Mouse (Mus musculus): ENCODE results near the gene Slc6a16.
A peak's percentile ranks its signal among the peaks of the same experiment; 100 is the strongest.

Gene Slc6a16

DNA sequence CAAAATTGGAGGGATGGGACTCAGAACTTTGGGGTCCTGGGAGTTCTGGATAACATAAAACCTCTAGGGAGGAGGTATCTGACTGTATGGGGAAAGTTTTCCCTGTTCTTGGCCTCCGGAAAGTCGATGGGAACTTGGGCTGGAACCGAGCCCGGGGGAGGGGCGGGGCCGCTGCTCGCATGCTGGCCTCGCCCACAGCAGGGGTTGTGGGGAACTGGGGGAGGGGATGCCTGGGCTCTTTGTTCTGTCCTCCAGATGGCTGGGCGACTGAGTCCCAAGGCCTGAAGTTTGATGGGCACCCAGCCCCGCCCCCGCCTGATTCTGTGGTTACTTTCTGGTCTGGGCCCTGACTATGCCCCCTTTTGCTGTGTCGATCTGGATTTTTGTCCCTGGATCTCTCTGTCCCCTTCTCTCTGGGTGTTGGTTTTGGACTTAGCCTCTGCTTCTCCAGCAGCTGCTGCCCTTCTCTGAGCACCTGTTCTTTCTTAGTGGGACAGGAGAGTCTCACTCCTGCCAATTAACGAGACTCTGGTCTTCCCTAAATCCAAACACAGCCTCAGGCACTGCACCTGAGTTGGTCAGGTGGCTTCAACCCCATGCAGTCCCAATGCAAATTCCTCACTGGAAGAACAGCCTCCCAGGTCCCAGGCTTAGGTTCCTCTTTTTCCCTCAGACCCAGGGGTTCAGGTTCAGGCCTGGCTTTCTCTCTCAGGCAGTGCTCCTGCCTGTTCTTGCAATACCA lies 24.3 kb upstream of the Slc6a16 start:
- DNase-seq (ENCODE audit: low spot score in 2 of 2), result no peak

GRCm38 (mm10) chr7:45221680-45222079 lies 19.2 kb upstream of the Slc6a16 start:
- no peak for DNase-seq (ENCODE audit: low spot score in 2 of 2)

- no peak for DNase-seq (ENCODE audit: low spot score in 2 of 2)
Observed at GRCm38 (mm10) chr7:45224826-45225225, 16.1 kb upstream of the Slc6a16 start.

GRCm38 (mm10) chr7:45226421-45226820 lies 14.5 kb upstream of the Slc6a16 start:
- DNase-seq (ENCODE audit: low spot score in 2 of 2), result no peak

DNA sequence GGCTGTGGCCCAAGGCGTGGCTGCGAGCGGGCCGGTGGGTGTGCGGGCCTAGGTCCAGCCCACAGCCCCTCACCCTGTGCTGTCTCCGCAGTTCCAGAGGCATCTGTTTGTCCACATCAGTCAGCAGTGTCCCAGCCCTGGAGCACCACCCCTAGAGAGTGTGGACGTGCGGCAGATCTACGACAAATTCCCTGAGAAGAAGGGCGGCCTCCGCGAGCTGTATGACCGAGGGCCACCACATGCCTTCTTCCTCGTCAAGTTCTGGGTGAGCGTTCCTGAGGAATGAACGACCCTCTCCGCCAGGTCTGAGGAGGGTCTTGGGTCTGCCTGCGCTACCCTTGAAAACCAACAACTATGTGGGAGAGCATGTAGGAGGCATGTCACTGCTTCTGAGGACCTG lies 12.3 kb upstream of the Slc6a16 start:
- no peak for DNase-seq (ENCODE audit: low spot score in 2 of 2)

GRCm38 (mm10) chr7:45229046-45229445 lies 11.8 kb upstream of the Slc6a16 start:
- DNase-seq (ENCODE audit: low spot score in 2 of 2), result no peak

- no peak for DNase-seq (ENCODE audit: low spot score in 2 of 2)
Observed at GRCm38 (mm10) chr7:45229459-45230203, 11.3 kb upstream of the Slc6a16 start.

GRCm38 (mm10) chr7:45231192-45231591 lies 9.7 kb upstream of the Slc6a16 start:
- DNase-seq (ENCODE audit: low spot score in 2 of 2), result no peak

DNA sequence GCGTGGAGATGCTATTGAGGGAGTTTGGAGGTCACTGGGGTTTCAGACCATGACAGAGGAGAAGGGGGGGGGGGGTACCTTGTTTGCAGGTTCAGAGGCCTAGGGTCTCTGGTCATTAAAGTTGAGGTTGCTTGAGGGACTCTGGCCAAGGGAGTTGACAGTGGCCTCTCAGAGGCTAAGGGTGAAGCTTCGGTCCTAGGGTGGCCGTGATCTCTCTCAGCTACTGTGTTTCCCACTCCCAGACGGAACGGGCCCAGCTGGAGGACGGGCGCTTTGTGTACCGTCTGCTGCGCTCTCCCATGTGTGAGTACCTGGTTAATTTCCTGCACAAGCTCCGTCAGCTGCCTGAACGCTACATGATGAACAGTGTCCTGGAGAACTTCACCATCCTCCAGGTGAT lies 8.9 kb upstream of the Slc6a16 start:
- no peak for DNase-seq (ENCODE audit: low spot score in 2 of 2)

DNA sequence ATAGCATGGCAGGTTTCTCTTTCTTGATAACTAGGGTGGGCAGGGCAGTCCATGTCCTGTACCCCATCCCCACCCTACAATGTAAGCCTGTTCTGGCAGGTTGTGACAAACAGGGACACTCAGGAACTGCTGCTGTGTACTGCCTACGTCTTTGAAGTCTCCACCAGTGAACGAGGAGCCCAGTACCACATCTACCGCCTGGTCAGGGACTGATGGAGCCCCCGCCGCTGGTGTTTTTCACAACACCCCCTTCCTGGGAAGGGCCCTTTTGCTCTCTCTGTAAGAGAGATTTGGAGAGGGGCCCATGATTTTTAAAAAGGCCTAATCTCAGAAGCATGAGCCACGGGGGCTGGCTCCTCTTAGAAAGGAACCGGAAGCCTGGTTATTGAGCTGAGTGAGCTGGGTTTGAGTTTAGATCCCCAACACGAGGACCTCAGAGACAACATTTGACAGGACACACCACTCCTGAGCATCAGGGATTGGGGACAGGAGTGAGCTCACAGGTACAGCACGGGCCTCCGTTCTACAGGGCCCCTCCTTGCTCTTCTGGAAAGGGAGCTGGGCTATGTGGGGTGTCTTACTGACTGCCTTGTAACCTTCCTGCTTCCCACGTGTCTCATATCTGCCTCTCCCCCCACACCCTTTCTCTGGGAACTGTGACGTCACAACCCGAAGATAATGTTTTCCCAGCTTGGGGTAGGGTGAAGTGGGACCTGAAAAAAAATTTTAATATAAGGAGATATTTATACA lies 8.0 kb upstream of the Slc6a16 start:
- DNase-seq (ENCODE audit: low spot score in 2 of 2), result peak in 1 of 2 experiments; percentile 25

DNA sequence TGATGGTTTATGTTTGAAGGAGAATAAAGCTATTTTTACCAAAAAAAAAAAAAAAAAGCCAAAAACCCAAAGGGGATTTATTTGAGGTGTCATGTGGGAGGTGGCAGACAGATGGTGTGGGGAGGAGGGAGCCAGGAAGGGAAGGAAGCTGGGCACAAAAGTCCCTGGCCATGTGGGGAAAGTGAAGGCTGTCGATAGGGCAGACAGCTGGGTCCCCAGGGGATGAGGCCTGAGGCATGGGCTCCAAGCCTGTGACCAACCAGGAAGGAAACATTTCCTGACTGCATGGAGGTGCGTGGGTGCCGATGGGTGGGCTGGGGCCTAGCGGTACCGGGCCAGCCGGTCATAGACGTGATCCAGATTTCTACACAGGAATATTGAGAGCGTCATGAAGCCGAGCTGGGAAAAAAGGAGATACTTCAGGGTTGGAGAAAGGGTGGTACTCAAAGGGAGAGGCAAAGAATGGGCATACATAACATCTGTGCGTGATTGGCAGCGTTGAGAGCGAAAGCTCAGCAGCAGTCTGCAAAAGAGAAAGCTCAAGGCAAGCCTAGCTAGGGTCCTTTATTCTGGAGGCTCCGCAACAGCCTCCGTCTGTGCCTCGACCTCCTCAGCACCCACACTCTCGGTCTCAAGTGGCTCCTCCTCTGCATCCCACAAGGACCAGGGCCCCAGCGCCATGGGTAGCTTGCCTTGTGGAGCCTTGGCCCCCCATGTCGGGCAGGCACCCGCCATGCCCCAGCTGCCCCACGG lies 7.1 kb upstream of the Slc6a16 start:
- peak in 1 of 2 experiments; percentile 60 for DNase-seq (ENCODE audit: low spot score in 2 of 2)

- DNase-seq (ENCODE audit: low spot score in 2 of 2), result no peak
Observed at GRCm38 (mm10) chr7:45234333-45234841, 6.5 kb upstream of the Slc6a16 start.

DNA sequence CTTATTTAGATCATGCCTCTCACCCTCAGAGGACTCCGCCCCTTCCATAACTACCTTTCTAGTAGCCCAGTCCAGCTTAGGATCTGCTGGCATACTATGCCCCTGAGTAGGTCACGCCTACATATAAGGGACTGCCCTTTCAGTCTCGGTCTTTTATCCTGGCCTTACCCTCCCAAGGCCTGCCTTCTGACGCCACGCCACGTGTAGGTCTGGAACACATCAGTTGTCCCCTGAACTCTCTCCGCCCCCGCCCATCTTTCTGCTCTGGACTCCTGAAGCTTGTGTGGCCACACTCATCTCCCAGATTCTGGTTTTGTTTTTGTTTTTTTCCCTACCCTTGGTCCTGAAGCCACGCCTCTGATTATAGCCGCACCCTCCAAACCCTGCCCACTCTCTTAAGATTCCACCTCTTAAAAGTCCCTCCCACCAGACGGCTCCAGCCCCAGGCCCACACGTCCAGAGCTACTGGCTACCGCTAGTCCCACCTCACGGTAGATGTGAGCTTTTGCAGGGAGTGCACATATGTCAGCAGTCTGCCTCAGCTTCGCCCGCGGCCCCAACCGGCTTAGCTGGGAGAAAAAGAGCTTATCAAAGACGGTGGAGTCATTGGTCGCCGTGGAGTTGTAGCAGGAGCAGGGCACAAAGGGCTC lies 5.8 kb upstream of the Slc6a16 start:
- no peak for DNase-seq (ENCODE audit: low spot score in 2 of 2)

- no peak for DNase-seq (ENCODE audit: low spot score in 2 of 2)
Observed at GRCm38 (mm10) chr7:45235656-45236180, 5.2 kb upstream of the Slc6a16 start.

- DNase-seq (ENCODE audit: low spot score in 2 of 2), result no peak
Observed at GRCm38 (mm10) chr7:45237747-45238699, 2.9 kb upstream of the Slc6a16 start.

DNA sequence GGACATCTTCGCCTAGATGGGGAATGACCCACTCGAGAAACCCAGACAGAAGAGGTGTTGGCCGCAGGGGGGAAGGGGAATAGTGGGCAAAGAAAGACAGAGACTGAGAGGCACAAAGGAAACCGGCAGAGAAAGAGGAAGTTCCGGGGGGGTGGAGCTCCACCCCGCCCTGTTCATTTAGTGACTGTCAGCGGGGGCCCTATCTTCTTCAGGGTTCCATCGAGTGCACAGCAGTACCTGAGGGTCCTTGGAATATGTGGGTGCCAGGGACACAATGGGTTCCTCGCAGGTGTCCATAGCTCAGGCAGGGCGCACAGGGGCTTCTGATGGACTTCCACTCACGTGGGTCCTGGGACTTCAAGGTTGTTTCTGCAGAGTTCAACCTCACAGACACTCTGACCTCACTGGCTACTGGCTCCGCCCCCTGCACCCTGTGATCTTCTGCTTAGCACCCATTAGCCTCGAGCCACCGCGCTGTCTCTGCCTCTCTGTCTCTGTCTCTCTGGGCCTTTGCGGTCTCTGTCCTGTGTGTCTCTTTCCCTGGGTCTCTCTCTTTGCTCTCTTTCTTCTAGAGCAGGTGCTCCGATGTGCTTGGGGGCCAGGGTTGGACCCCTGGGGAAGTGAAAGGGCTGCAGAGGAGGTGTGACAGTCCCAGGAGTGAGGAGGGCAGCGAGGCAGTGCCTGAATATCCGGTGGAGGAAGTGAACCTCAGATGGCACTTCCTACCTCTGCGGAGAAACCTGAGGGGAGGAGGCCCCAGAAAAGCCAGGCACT lies 2.0 kb upstream of the Slc6a16 start, which contains the start of gene Cd37:
TSS of gene Cd37 (minus strand) at position 393 of the 774 bp plus-strand sequence.
- DNase-seq (ENCODE audit: low spot score in 2 of 2), result no peak

DNA sequence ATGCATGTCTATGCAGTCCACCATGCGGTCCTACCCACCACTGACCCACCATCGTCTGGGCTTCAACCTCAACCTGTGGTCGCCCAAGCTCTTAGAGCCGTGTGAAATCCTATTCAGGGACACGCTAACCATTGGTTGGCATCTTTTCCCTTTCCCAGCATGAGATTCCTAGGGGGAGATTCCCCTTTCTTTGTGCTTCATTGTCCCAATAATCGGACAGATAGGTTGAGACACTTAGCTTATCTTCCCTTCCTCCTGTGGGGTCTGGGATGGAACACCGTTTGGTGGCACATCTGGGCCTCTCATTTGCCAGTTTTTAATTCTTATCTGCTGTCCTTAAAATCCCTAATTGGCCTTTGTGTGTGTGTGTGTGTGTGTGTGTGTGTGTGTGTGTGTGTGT lies 776 bp upstream of the Slc6a16 start:
- no peak for DNase-seq (ENCODE audit: low spot score in 2 of 2)

DNA sequence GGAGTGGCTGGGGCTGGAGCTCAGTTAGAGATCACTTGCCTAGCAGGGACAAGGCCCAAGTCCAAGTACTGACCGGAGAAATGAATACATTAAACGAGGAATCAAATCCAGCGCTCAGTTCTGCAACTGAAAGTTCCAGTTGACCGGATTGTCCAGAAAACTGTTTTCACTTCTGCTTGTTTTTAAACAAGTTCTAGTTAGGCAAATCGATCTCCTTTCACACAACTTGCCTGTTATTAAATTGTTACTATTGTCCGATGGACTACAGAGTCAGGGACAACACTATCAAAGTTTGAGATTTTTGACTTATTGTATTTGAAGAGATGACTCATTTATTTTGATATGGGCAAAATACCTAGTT lies 484 bp downstream of the Slc6a16 start:
- no peak for DNase-seq (ENCODE audit: low spot score in 2 of 2)

DNA sequence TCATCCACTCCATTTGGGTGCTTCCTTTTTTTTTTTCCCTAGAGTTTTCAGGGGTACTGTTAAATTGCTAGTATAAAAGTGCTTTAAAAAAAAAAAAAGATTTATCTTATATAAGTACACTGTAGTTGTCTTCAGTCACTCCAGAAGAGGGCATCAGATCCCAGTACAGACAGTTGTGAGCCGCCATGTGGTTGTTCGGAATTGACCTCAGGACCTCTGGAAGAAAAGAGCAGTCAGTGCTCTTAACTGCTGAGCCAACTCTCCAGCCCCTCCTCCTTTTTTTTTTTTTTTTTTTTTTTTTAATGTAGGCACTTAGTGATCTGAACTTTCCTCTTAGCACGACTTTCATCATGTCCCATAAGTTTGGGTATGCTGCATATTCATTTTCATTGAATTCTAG lies 6.8 kb downstream of the Slc6a16 start:
- no peak for DNase-seq (ENCODE audit: low spot score in 2 of 2)
